Mouse (Mus musculus): ENCODE results near the gene Upk3b. TPM values are rescaled to one million over a fixed set of nuclear protein-coding genes. Genes with fewer than 3 reads are reported as not detected.

Gene Upk3b
- total and polyA plus RNA-seq, 3 experiments: 0.05 TPM; not detected in 2

- Histone ChIP-seq H3K4me1 (ENCODE audit: insufficient read depth, low read depth, low read length) (0 out of 2 replicates have a peak, but pooled peaks cover 3% of the 10 kb centered on the region), H3K27me3 (ENCODE audit: insufficient read depth, low read length) (no peaks in the 10 kb centered on the region), H3K36me3 (replicated peaks) (peaks cover 79% of the 10 kb centered on the region), H3K4me3 (ENCODE audit: low read depth, low read length) (no peak overlapping the region), H3K9me3 (replicated peaks) (no peaks in the 10 kb centered on the region)
- DNase-seq (ENCODE audit: low spot score): no peak
- TF ChIP-seq CTCF (IDR thresholded peaks at IDR 0.05; ENCODE audit: low read depth, low read length): no peak
- no peak for TF ChIP-seq TAL1 (conservative IDR thresholded peaks at IDR 0.05; ENCODE audit: low read depth, low read length)
- no peak for TF ChIP-seq GATA1 (IDR thresholded peaks at IDR 0.05; ENCODE audit: borderline replicate concordance, low read length)
- no peak for TF ChIP-seq POLR2AphosphoS5 (IDR thresholded peaks at IDR 0.05; ENCODE audit: insufficient replicate concordance, low read depth, low read length)
- TF ChIP-seq GATA2 (IDR thresholded peaks at IDR 0.05; ENCODE audit: borderline replicate concordance, low read depth, low read length): no peak
- no peak for ATAC-seq (ENCODE audit: extremely low read depth, insufficient number of reproducible peaks, low FRiP score, poor library complexity, severe bottlenecking)
Measured at GRCm38 (mm10) chr5:136015586-136015985, 22.7 kb upstream of the Upk3b start.

- TF ChIP-seq POLR2AphosphoS5 (IDR thresholded peaks at IDR 0.05; ENCODE audit: insufficient replicate concordance, low read depth, low read length) (no peak), TAL1 (conservative IDR thresholded peaks at IDR 0.05; ENCODE audit: low read depth, low read length) (no peak), CTCF (IDR thresholded peaks at IDR 0.05; ENCODE audit: low read depth, low read length) (no peak), GATA2 (IDR thresholded peaks at IDR 0.05; ENCODE audit: borderline replicate concordance, low read depth, low read length) (no peak), GATA1 (IDR thresholded peaks at IDR 0.05; ENCODE audit: borderline replicate concordance, low read length) (no peak)
- Histone ChIP-seq H3K4me3 (ENCODE audit: low read depth, low read length) (no peak overlapping the region), H3K36me3 (replicated peaks) (peaks cover 79% of the 10 kb centered on the region), H3K27me3 (ENCODE audit: insufficient read depth, low read length) (no peaks in the 10 kb centered on the region), H3K9me3 (replicated peaks) (no peaks in the 10 kb centered on the region), H3K4me1 (ENCODE audit: insufficient read depth, low read depth, low read length) (peaks cover 5% of the 10 kb centered on the region; the same call in 1 of the 2 replicates)
- ATAC-seq (ENCODE audit: extremely low read depth, insufficient number of reproducible peaks, low FRiP score, poor library complexity, severe bottlenecking) (no peak), DNase-seq (ENCODE audit: low spot score) (no peak)
Measured at GRCm38 (mm10) chr5:136016014-136016876, 22.1 kb upstream of the Upk3b start.

GRCm38 (mm10) chr5:136017262-136017661, 21.0 kb upstream of the Upk3b start:
- Histone ChIP-seq H3K4me3 (ENCODE audit: low read depth, low read length) (no peak overlapping the region), H3K36me3 (replicated peaks) (peaks cover 75% of the 10 kb centered on the region), H3K27me3 (ENCODE audit: insufficient read depth, low read length) (no peaks in the 10 kb centered on the region), H3K4me1 (ENCODE audit: insufficient read depth, low read depth, low read length) (peaks cover 10% of the 10 kb centered on the region), H3K9me3 (replicated peaks) (no peaks in the 10 kb centered on the region)
- TF ChIP-seq CTCF (IDR thresholded peaks at IDR 0.05; ENCODE audit: low read depth, low read length): no peak
- TF ChIP-seq POLR2AphosphoS5 (IDR thresholded peaks at IDR 0.05; ENCODE audit: insufficient replicate concordance, low read depth, low read length): no peak
- TF ChIP-seq GATA2 (IDR thresholded peaks at IDR 0.05; ENCODE audit: borderline replicate concordance, low read depth, low read length): no peak
- no peak for TF ChIP-seq GATA1 (IDR thresholded peaks at IDR 0.05; ENCODE audit: borderline replicate concordance, low read length)
- TF ChIP-seq TAL1 (conservative IDR thresholded peaks at IDR 0.05; ENCODE audit: low read depth, low read length): no peak
- DNase-seq (ENCODE audit: low spot score) (no peak), ATAC-seq (ENCODE audit: extremely low read depth, insufficient number of reproducible peaks, low FRiP score, poor library complexity, severe bottlenecking) (no peak)

GRCm38 (mm10) chr5:136018726-136019125, 19.6 kb upstream of the Upk3b start:
- Histone ChIP-seq H3K36me3 (replicated peaks) (peaks cover 65% of the 10 kb centered on the region), H3K4me1 (ENCODE audit: insufficient read depth, low read depth, low read length) (peaks cover 10% of the 10 kb centered on the region)

GRCm38 (mm10) chr5:136019907-136020306, 18.4 kb upstream of the Upk3b start:
- Histone ChIP-seq H3K4me1 (ENCODE audit: insufficient read depth, low read depth, low read length) (peaks cover 9% of the 10 kb centered on the region), H3K36me3 (replicated peaks) (peaks cover 65% of the 10 kb centered on the region), H3K27me3 (ENCODE audit: insufficient read depth, low read length) (no peaks in the 10 kb centered on the region), H3K4me3 (ENCODE audit: low read depth, low read length) (no peak overlapping the region), H3K9me3 (replicated peaks) (no peaks in the 10 kb centered on the region)
- DNase-seq (ENCODE audit: low spot score) (no peak), ATAC-seq (ENCODE audit: extremely low read depth, insufficient number of reproducible peaks, low FRiP score, poor library complexity, severe bottlenecking) (no peak)
- TF ChIP-seq GATA2 (IDR thresholded peaks at IDR 0.05; ENCODE audit: borderline replicate concordance, low read depth, low read length) (no peak), GATA1 (IDR thresholded peaks at IDR 0.05; ENCODE audit: borderline replicate concordance, low read length) (no peak), CTCF (IDR thresholded peaks at IDR 0.05; ENCODE audit: low read depth, low read length) (no peak), POLR2AphosphoS5 (IDR thresholded peaks at IDR 0.05; ENCODE audit: insufficient replicate concordance, low read depth, low read length) (no peak), TAL1 (conservative IDR thresholded peaks at IDR 0.05; ENCODE audit: low read depth, low read length) (no peak)

More at GRCm38 (mm10) chr5:136018726-136019125, 19.6 kb upstream of the Upk3b start:
- no peaks in the 10 kb centered on the region for H3K27me3 ChIP-seq (ENCODE audit: insufficient read depth, low read length)
- no peaks in the 10 kb centered on the region for H3K9me3 ChIP-seq (replicated peaks)
- TF ChIP-seq POLR2AphosphoS5 (IDR thresholded peaks at IDR 0.05; ENCODE audit: insufficient replicate concordance, low read depth, low read length): no peak
- TF ChIP-seq GATA2 (IDR thresholded peaks at IDR 0.05; ENCODE audit: borderline replicate concordance, low read depth, low read length): no peak
- TF ChIP-seq CTCF (IDR thresholded peaks at IDR 0.05; ENCODE audit: low read depth, low read length): no peak
- no peak for TF ChIP-seq GATA1 (IDR thresholded peaks at IDR 0.05; ENCODE audit: borderline replicate concordance, low read length)
- no peak for TF ChIP-seq TAL1 (conservative IDR thresholded peaks at IDR 0.05; ENCODE audit: low read depth, low read length)
- ATAC-seq (ENCODE audit: extremely low read depth, insufficient number of reproducible peaks, low FRiP score, poor library complexity, severe bottlenecking) (no peak), DNase-seq (ENCODE audit: low spot score) (no peak)
- H3K4me3 ChIP-seq (ENCODE audit: low read depth, low read length): no peak overlapping the region

GRCm38 (mm10) chr5:136025712-136026111, 12.6 kb upstream of the Upk3b start:
- TF ChIP-seq CTCF (IDR thresholded peaks at IDR 0.05; ENCODE audit: low read depth, low read length): no peak
- no peak for TF ChIP-seq GATA2 (IDR thresholded peaks at IDR 0.05; ENCODE audit: borderline replicate concordance, low read depth, low read length)
- no peak for TF ChIP-seq TAL1 (conservative IDR thresholded peaks at IDR 0.05; ENCODE audit: low read depth, low read length)
- TF ChIP-seq POLR2AphosphoS5 (IDR thresholded peaks at IDR 0.05; ENCODE audit: insufficient replicate concordance, low read depth, low read length): no peak
- TF ChIP-seq GATA1 (IDR thresholded peaks at IDR 0.05; ENCODE audit: borderline replicate concordance, low read length): no peak
- DNase-seq (ENCODE audit: low spot score) (no peak), ATAC-seq (ENCODE audit: extremely low read depth, insufficient number of reproducible peaks, low FRiP score, poor library complexity, severe bottlenecking) (no peak)
- no peaks in the 10 kb centered on the region for H3K27me3 ChIP-seq (ENCODE audit: insufficient read depth, low read length)
- H3K36me3 ChIP-seq (replicated peaks): peaks cover 74% of the 10 kb centered on the region
- no peak overlapping the region for H3K4me3 ChIP-seq (ENCODE audit: low read depth, low read length)
- no peaks in the 10 kb centered on the region for H3K9me3 ChIP-seq (replicated peaks)
- peaks cover 8% of the 10 kb centered on the region for H3K4me1 ChIP-seq (ENCODE audit: insufficient read depth, low read depth, low read length)
